Comparison of ENCODE assay signal across 12 mouse cellular contexts in the genomic region with DNA sequence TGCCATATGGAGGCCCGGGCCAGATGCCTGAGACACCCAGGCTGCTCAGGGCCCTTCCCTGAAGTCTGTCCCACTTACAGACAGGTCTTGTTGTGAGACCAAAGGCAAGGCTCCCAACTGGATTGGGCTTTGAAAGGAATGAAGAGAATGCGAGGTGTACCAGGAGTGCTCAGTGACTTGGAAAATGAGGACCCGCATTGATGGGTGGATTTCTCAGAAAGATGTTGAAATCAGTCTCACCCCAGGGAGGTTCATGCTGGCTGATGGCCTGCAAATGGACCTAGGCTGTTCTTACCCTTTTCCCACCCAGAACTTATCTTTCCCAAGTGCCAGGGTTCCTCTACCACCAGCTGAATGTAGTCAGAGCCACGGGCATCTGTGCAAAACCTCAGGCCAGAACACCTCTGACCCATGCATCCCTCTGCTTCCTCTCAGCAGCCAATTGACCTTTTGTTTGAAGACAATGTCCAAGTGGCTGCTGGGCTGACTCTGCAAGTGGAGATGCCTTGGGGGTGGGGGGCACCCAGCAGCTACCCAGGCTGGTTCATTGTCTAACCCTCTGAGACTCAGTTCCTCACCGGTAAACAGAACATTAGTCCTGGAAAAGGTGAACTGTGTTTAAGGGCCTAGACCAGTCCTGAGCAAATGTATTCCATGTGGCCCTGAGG.
"Had no signal": no experiment of that assay in that cellular context is flagged by ENCODE, and none has a peak within 500 bp of the region (broad histone marks: within the 10 kb centered on the region; RNA-seq: fewer than 3 reads in every experiment).

No protein-coding gene starts in this region.

- H3K4me2 ChIP-seq: limb, embryonic 15.5 days; liver, embryonic 12.5 days; lung, embryonic 14.5 days; midbrain, embryonic 13.5 days; stomach, embryonic 15.5 days had no signal

- H3K9me3 ChIP-seq: limb, embryonic 15.5 days; liver, embryonic 12.5 days; midbrain, embryonic 13.5 days; stomach, embryonic 15.5 days had no signal

- H3K27me3 ChIP-seq: limb, embryonic 15.5 days; liver, embryonic 12.5 days; midbrain, embryonic 13.5 days; stomach, embryonic 15.5 days had no signal

- H3K4me3 ChIP-seq: limb, embryonic 15.5 days; liver, embryonic 12.5 days; midbrain, embryonic 13.5 days; myocyte; stomach, embryonic 15.5 days had no signal

- H3K36me3 ChIP-seq: stomach, embryonic 15.5 days had no signal

- H3K9ac ChIP-seq: limb, embryonic 15.5 days; liver, embryonic 12.5 days; lung, embryonic 14.5 days; midbrain, embryonic 13.5 days; stomach, embryonic 15.5 days had no signal

- DNase-seq: lung, embryonic 14.5 days; lung, postnatal 10 days; lung, postnatal 4 days; retina, postnatal 1 day; thymus, adult 2 months; thymus, postnatal 25 days had no signal

- H3K27ac ChIP-seq: limb, embryonic 15.5 days; liver, embryonic 12.5 days; midbrain, embryonic 13.5 days; stomach, embryonic 15.5 days had no signal

- ATAC-seq: intestine, embryonic 16.5 days; liver, embryonic 12.5 days; midbrain, embryonic 13.5 days had no signal
